Mouse (Mus musculus): ENCODE results near the gene Sema3f.

- TF ChIP-seq EP300 (IDR thresholded peaks at IDR 0.05; ENCODE audit: low read depth) (no peak), CTCF (IDR thresholded peaks at IDR 0.05; ENCODE audit: low read depth) (no peak)
Observed at GRCm38 (mm10) chr9:107729709-107730108, 19.4 kb upstream of the Sema3f start.
